Mouse (Mus musculus): ENCODE results near the gene Spdya. TPM values are rescaled to one million over a fixed set of nuclear protein-coding genes. Genes with fewer than 3 reads are reported as not detected.
"Not testable (repeated sequence)": the region's sequence is repeated elsewhere in the genome, so short reads cannot be mapped to it uniquely, and the experiment has no call there.

The Spdya gene
- total RNA-seq, 2 experiments from 2014 or later: 2.4 to 2.9 TPM

DNA sequence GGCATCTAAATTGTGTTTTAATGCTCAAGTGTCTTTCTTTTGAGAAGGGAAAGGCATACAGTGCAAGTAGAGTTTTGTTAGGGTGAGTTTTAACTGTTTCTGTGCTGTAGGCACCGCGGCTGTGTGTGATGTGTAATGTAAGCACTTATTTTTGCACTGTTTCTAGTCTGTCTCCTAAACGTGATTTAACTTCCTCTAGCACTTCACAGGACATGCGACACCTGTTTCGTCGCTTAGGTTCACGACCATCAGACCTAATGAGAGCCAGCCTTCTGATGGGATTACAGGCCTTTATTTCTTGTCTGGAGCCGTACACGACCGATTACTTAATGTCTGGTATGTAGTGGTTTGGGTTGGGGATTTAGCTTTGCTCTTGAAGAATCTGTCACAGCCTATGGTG, 79.9 kb downstream of the Spdya start:
- no peak for DNase-seq
- intact Hi-C loops (cut with DNase I): no loop called here

DNA sequence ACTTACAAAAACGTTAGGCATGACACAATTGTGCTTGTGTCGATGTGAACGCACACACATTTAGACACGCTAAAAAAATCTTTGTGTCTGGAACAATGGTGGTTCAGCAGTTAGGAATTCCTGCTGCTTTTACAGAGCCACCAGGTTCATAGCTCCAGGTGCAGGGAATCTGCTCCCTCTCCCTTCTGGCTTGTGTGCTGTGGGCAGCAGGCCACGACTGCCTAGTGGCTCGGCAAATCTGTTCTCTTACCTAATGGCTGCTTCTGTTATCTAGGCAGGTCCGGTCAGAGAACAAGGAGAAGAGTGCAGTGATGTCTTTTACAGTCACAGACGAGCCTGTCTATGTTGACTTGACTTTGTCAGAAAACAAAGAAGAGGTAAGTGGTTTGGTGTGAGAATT, 81.5 kb downstream of the Spdya start:
- intact Hi-C loops (cut with DNase I): no loop called here
- DNase-seq: no peak

DNA sequence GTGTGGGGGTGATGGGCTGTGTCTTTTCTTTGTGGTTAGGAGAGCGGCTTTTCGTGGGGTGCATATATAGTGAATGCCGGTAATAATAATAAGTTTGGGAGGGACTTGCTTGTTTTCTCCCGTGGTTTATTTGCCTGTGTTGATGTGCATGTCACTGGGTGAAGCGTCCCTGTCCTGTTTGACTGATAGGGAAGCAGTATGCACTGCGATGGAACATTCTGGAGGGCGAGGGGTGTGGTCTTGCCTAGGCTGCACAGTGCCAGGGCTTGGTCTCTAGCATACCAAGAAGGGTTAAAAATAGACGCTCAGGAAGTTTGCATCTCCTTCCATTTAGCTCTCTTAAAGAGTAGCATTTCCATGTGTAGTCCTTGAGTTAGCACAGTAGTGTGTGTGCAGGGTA, 84.9 kb downstream of the Spdya start:
- no peak for DNase-seq
- intact Hi-C loops (cut with DNase I): no loop called here

DNA sequence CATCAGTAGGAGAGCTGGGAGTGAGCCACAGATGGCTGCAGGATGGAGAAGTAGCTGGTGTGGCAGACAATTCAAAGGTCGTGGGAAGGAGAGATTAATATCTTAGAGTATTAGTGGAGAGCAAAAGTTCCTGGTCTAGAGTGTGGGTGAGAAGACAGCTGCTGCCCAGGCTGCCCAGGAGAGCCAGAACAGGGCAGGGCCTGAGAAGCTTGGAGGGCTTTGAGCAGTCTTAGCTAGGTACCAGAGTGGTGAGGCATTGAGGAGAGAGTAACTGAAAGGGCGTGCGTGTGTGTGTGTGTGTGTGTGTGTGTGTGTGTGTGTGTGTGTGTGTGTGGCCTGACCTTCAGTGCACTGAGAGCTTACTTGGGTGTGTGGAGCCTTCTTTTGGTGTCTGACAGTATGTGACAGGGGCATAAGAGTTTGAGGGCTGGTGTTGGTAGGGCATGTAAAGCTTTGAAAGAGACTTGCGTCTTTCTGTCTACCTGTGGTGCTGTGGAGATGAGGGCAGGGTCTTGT, 85.9 kb downstream of the Spdya start:
- intact Hi-C loops (cut with DNase I): no loop called here
- no peak for DNase-seq

DNA sequence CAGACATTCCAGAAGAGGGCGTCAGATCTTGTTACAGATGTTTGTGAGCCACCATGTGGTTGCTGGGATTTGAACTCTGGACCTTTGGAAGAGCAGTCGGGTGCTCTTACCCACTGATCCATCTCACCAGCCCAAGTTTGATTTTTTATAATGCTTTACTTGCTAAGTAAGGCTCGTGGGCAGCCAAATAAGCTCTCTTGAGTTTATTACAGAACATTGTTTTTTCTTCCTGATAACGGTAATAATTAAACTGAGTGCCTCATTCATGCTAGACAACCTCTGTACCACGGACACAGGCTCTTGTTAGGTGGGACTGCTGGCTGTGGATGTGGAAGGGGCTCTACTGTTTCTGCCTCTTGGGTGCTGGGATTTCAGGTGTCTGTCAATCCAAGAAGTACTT, 87.2 kb downstream of the Spdya start:
- intact Hi-C loops (cut with DNase I); DNase-seq: not testable (repeated sequence)

Other genes with a start within 250 kb of the Spdya start
- 1 to 10 TPM; 2.9 to 3.1 TPM for gene Emilin2, start 240.1 kb upstream of the Spdya start, total RNA-seq (2021)
- 1 to 10 TPM; 2.1 to 5.8 TPM for gene Gm4707, start 92.1 kb upstream of the Spdya start, total RNA-seq (2021)
- gene Smchd1, start 76.7 kb upstream of the Spdya start, total RNA-seq (2021): 10 to 100 TPM; 50.3 to 59.2 TPM
- gene Ndc80, start 25.2 kb upstream of the Spdya start, total RNA-seq (2021): 1 to 10 TPM; 3.5 to 3.8 TPM
- gene Wdr43, start 63.8 kb downstream of the Spdya start, total RNA-seq (2021): 10 to 100 TPM; 50.1 to 53.6 TPM
- gene Togaram2, start 121.2 kb downstream of the Spdya start, total RNA-seq (2021): 1 to 10 TPM in 1 of 2 experiments, under 1 TPM in 1; 0.86 to 1.8 TPM
- gene Pcare, start 200.8 kb downstream of the Spdya start, total RNA-seq (2021): under 1 TPM; 0.08 to 0.12 TPM
- 10 to 100 TPM; 33.2 to 36.7 TPM for gene Clip4, start 216.4 kb downstream of the Spdya start, total RNA-seq (2021)